Mouse (Mus musculus): ENCODE results near the gene Ripor3.
"Not testable (repeated sequence)": the region's sequence is repeated elsewhere in the genome, so short reads cannot be mapped to it uniquely, and the experiment has no call there.

Gene Ripor3

GRCm38 (mm10) chr2:168009936-168010668 lies at the start of gene Ripor3:
Gene Ripor3, minus strand, starts transcription at chr2:168010618.
- in situ Hi-C loops (cut with MboI, MseI) = no loop called here

DNA sequence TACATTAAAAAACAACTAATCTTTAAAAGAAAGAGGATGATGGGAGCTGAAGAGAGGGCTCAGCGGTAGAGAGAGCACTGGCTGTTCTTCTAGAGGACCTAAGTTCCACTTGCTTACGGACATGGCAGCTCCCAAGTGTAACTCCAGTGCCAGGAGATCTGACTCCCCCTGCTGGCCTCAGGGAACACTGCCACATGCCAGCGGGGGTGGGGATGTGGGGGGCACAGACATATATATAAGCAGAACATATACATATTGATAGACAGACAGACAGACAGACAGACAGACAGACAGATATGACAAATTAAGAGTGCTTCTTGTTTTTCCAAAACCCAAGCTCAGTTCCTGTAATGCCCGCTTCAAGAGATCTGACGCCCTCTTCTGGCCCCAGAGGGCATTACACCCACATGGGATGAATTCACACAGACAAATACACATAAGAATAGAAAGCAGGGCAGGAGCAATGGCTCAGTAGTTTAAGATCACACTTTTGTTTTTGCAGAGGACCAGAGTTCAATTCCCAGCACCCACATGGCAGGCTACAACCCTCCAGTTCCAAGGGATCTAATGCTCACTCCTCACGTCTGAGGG lies 48.9 kb upstream of the Ripor3 start:
- in situ Hi-C loops (cut with MboI, MseI) = no loop called here

- in situ Hi-C loops (cut with MboI, MseI) = no loop called here
These were observed 48.2 kb upstream of the Ripor3 start for GRCm38 (mm10) chr2:168058488-168059199.

DNA sequence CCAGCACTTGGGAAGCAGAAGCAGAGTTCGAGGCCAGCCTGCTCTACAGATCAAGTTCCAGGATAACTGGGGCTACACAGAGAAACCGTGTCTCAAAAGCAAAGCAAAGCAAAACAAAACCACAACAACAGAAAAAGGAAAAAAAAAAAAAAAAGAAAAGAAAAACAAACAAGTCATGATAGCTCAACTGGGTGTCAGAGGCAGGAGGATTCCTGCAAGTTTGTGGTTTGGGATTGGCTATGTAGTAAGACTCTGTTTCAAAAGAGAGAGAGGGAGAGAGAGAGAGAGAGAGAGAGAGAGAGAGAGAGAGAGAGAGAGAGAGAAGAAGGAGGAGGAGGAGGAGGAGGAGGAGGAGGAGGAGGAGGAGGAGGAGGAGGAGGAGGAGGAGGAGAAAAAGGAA lies 47.5 kb upstream of the Ripor3 start:
- in situ Hi-C loops (cut with MboI, MseI) = not testable (repeated sequence)

GRCm38 (mm10) chr2:168056666-168056933 lies 46.2 kb upstream of the Ripor3 start:
- in situ Hi-C loops (cut with MboI, MseI) = no loop called here

DNA sequence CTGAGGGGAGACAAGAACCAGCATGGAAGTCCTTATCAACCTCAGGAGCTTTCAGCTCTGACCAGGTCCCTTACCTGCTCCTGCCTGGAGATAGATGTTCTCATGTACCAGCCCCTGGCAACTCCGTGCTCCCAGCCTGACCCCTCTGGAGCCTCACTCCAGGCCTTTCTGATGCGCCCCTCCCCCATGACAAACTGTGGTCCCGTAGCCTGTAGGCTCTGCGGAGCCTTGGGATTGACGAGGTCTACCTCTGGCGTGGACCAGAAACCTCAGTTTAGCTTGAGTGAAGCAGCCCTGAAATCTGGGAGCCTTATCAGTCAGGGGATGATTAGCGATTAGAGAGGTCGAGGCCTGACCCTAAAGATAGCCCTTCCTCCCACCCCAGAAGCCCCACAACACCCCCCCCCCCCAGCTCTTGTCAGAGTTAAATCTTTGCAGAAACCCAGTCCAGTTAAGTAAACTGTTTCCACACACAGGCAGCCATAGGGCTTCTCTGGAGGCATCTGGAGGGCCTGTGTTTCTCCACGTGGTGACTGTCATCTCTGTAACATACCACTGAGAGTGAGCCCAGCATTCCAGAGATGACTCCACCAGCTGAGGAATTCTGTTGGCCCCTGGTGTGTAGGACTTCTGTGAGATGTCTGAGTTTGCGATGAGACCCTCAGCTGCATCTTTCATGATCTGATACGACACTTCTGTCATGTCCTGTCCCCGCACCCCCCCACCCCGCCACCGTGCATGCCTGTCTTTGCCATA lies 45.7 kb upstream of the Ripor3 start:
- in situ Hi-C loops (cut with MboI, MseI) = no loop called here

DNA sequence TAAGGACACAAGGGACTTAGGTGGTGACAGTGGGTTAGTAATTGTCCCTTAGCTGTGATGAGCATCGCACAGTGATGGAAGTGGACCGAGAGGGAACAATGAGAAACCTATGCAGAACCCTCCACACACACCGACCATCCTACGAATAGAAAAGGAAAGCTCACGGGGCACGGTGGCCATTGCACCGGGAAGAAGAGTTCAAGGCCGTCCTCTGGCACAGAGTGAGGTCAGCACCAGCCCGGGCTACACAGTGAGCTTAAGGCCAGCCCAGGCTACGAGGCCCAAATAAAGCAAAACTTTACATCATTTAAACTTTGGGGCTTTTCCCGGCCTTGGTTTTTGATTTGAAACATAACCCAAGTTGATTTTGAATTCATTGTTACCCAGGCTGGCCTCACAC lies 43.7 kb upstream of the Ripor3 start:
- in situ Hi-C loops (cut with MboI, MseI) = no loop called here

DNA sequence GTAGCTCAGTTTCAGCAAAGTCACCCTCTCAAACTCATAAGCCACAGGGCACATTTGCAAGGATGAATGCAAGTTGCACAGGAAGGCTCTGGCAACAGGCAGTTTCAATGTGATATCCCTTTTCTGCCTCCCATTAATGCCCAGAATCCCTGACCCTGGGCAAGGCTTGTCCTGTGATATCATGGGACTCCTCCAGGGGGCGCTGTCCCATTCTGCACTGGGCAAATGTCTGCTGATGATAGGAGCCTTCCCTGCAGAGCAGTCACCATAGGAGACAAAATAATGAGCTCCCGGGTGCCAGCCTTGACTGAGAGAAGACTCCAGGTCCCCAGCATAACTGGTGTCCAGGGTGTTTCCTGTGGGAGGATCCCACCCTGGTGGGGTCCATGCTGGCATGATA lies 42.3 kb upstream of the Ripor3 start:
- in situ Hi-C loops (cut with MboI, MseI) = no loop called here

GRCm38 (mm10) chr2:168052156-168052555 lies 41.7 kb upstream of the Ripor3 start:
- in situ Hi-C loops (cut with MboI, MseI) = no loop called here

- in situ Hi-C loops (cut with MboI, MseI) = loop anchor here in 1 of 2 experiments (25.0 kb wide), 1 partner anchor 1563 kb away; no protein-coding TSS in a partner anchor
These were observed 39.9 kb upstream of the Ripor3 start for GRCm38 (mm10) chr2:168050000-168050942.

- in situ Hi-C loops (cut with MboI, MseI) = loop anchor here in 1 of 2 experiments (25.0 kb wide), 1 partner anchor 1562 kb away; no protein-coding TSS in a partner anchor
These were observed 38.7 kb upstream of the Ripor3 start for GRCm38 (mm10) chr2:168049002-168049635.

DNA sequence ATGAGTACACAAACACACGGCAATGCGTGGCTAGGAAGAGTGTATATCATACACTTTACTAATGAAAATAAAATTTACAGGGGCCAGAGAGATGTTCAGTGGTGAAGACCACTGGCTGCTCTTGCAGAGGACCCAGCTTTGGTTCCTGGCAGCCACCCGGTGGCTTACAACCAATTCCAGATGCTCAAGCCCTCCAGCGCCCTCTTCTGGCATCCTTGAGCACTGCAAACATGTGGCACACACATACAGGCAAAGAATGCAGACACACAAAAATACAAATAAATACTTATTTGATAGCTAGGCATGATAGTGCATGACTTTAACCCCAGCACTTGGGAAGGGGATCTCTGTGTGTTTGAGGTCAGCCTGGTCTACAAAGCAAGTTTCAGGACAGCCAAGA lies 36.0 kb upstream of the Ripor3 start:
- in situ Hi-C loops (cut with MboI, MseI) = loop anchor here in 1 of 2 experiments (25.0 kb wide), 1 partner anchor 1559 kb away; no protein-coding TSS in a partner anchor

DNA sequence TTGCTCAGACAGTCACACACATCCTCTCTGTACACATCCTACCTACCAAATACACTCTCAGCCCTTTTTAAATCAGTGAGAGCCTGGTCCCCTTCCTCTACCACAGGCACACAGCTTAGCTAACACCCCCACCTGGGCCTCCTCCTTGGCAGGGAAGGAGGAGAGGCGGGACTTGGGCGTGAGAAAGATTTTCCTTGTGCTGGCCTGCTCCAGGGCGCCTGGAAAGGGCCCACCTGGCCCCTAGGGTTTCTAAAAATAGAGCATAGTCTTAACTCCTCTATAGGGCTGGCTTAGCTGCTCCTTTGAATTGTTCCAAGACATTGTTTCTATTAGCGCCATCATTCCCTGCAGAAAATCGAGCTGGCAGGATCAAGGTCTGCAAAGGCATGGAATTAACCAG lies 35.4 kb upstream of the Ripor3 start:
- in situ Hi-C loops (cut with MboI, MseI) = loop anchor here in 1 of 2 experiments (25.0 kb wide), 1 partner anchor 1558 kb away; no protein-coding TSS in a partner anchor

DNA sequence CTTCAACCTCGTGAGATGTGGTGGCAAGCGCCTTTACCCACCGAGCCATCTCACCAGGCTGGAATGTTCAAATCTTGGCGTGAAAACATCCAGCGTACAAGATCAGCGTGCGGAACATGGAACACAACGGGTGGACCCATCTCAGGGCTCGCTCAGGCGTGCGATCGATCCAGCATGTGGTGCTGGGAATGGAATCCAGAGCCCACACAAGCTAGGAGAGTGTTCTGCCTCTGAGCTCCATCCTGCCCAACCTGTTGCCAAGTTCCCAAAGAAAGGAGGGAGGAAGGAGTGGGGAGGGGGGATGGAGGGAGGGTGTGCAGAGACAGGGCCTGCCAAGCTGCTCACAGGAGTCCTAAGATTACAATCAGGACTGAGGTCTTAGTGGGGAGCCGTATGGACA lies 34.9 kb upstream of the Ripor3 start:
- in situ Hi-C loops (cut with MboI, MseI) = loop anchor here in 1 of 2 experiments (25.0 kb wide), 1 partner anchor 1558 kb away; no protein-coding TSS in a partner anchor

GRCm38 (mm10) chr2:168044681-168045287 lies 34.4 kb upstream of the Ripor3 start:
- in situ Hi-C loops (cut with MboI, MseI) = loop anchor here in 1 of 2 experiments (25.0 kb wide), 1 partner anchor 1557 kb away; no protein-coding TSS in a partner anchor

- in situ Hi-C loops (cut with MboI, MseI) = loop anchor here in 1 of 2 experiments (25.0 kb wide), 1 partner anchor 1555 kb away; no protein-coding TSS in a partner anchor
These were observed 31.6 kb upstream of the Ripor3 start for GRCm38 (mm10) chr2:168042019-168042418.

- in situ Hi-C loops (cut with MboI, MseI) = loop anchor here in 1 of 2 experiments (25.0 kb wide), 1 partner anchor 1553 kb away; no protein-coding TSS in a partner anchor
These were observed 30.3 kb upstream of the Ripor3 start for GRCm38 (mm10) chr2:168040751-168041150.

- in situ Hi-C loops (cut with MboI, MseI) = loop anchor here in 1 of 2 experiments (25.0 kb wide), 1 partner anchor 1550 kb away; no protein-coding TSS in a partner anchor
These were observed 26.6 kb upstream of the Ripor3 start for GRCm38 (mm10) chr2:168037063-168037462.

DNA sequence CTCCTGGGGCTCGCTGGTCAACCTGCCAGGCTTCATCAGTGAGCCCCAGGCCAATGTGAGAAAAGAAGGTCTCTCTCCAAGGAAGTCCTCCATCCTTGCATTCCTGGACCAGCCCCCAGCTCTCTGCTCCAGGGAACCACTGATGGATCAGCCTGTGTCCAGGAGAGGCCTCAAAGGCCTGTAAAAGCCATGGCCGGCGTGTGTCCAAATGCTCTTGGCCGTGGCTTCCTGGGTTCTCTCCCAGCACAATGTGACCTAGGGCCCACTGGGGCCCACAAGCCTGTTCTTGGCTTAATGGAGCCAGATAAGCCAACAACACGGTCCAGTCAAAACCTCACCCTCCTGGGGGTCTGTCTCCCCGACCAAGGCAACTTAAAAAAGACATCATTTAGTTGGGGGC lies 25.5 kb upstream of the Ripor3 start:
- in situ Hi-C loops (cut with MboI, MseI) = loop anchor here in 1 of 2 experiments (25.0 kb wide), 1 partner anchor 1549 kb away; no protein-coding TSS in a partner anchor
